Mouse (Mus musculus): ENCODE data around the gene Ehmt1.

DNA sequence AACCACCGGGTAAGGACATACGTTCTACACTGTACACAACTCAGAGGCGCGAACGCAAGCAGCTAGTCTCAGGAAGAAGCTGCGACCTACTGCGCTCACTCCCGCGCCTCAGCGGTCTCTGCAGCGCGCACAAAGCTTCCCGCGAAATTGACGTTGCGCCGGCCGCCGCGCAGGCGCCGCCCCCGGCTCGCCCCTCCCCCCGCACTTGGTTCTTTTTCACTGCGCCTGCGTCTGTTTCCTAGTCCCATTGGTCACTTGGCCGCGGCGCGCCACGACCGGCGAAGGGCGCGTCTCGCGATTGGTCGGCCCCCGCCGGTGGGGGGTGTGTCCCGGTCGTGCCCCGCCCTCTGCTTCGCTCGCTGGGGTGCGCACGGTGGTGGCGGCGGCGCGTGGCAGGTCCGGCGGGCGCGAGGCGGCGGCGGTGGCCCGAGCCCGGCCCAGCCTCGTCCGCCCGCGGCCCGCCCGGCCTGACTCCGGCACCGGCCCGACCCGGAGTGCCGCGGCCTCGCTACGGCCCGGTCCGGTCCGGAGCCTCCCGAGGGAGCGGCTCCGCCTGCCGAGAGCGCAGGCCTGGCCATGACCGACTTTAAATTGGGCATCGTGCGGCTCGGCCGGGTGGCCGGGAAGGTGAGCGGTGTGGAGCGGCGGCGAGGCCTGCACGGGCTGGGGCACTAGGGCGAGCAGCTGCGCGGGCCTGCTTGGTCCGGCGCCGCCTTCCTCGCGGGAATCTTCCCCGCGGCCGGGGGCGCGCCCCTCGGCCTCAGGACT, 30.2 kb upstream of the Ehmt1 start, which contains the start of gene Zmynd19:
- TF ChIP-seq POLR2A (IDR thresholded peaks at IDR 0.05; ENCODE audit: extremely low read depth, insufficient read depth, low read length) = no peak
- no peak for TF ChIP-seq CTCF (IDR thresholded peaks at IDR 0.05; ENCODE audit: low read depth, low read length)

Data from liver, adult 2 months (tissue).